Mouse (Mus musculus) CH12.LX (cell line): ENCODE results near the gene Atp13a3.

Experiments
- BHLHE40 ChIP-seq: IDR thresholded peaks from 2 replicates; pipeline ENCODE4 v1.6.1; 2011; ENCODE audit warnings: mild to moderate bottlenecking, low read depth, low read length, improper control_type of control experiment
- CTCF ChIP-seq, 2 experiments: IDR thresholded peaks in 1 of 2; conservative IDR thresholded peaks in 1 of 2; 2 replicates each; pipeline ENCODE4 v1.5.1; 2011 to 2012; ENCODE audit warnings: low read depth in 2 of 2, low read length in 2 of 2, improper control_type of control experiment in 1 of 2, inconsistent platforms in 1 of 2, mild to moderate bottlenecking in 1 of 2, moderate library complexity in 1 of 2
- EP300 ChIP-seq: IDR thresholded peaks from 2 replicates; pipeline ENCODE4 v1.6.1; 2011; ENCODE audit warnings: low read length, improper control_type of control experiment
- ETS1 ChIP-seq: conservative IDR thresholded peaks from 2 replicates; pipeline ENCODE4 v1.6.1; 2012; ENCODE audit warnings: low read depth, mild to moderate bottlenecking, inconsistent platforms, low read length, improper control_type of control experiment, moderate library complexity
- HCFC1 ChIP-seq: IDR thresholded peaks from 2 replicates; pipeline ENCODE4 v1.6.1; 2012; ENCODE audit warnings: low read depth, mild to moderate bottlenecking, inconsistent platforms, low read length, improper control_type of control experiment
- MAX ChIP-seq: IDR thresholded peaks from 2 replicates; pipeline ENCODE4 v1.6.1; 2011; ENCODE audit warnings: low read length, improper control_type of control experiment
- MXI1 ChIP-seq: IDR thresholded peaks from 2 replicates; pipeline ENCODE4 v1.6.1; 2011; ENCODE audit warnings: mild to moderate bottlenecking, low read depth, low read length, improper control_type of control experiment
- NRF1 ChIP-seq: IDR thresholded peaks from 2 replicates; pipeline ENCODE4 v1.6.1; 2014; ENCODE audit warnings: low read depth, mild to moderate bottlenecking, inconsistent platforms, low read length, improper control_type of control experiment, moderate library complexity
- PAX5 ChIP-seq: IDR thresholded peaks from 2 replicates; pipeline ENCODE4 v1.6.1; 2012; ENCODE audit warnings: low read length, inconsistent platforms, mixed read lengths
- POLR2A ChIP-seq: IDR thresholded peaks from 2 replicates; pipeline ENCODE4 v1.6.1; 2011; ENCODE audit warnings: low read depth, mild to moderate bottlenecking, improper control_type of control experiment, low read length
- SIN3A ChIP-seq: IDR thresholded peaks from 2 replicates; pipeline ENCODE4 v1.6.1; 2012; ENCODE audit warnings: low read length, improper control_type of control experiment, inconsistent platforms
- UBTF ChIP-seq: IDR thresholded peaks from 2 replicates; pipeline ENCODE4 v1.6.1; 2012; ENCODE audit warnings: low read depth, mild to moderate bottlenecking, inconsistent platforms, low read length, improper control_type of control experiment, moderate library complexity
- ZMIZ1 ChIP-seq: IDR thresholded peaks from 2 replicates; pipeline ENCODE4 v1.6.1; 2012; ENCODE audit warnings: low read depth, mild to moderate bottlenecking, inconsistent platforms, low read length, improper control_type of control experiment
- ZNF384 ChIP-seq: IDR thresholded peaks from 2 replicates; pipeline ENCODE4 v1.6.1; 2012; ENCODE audit warnings: low read depth, low read length, improper control_type of control experiment, inconsistent platforms

DNA sequence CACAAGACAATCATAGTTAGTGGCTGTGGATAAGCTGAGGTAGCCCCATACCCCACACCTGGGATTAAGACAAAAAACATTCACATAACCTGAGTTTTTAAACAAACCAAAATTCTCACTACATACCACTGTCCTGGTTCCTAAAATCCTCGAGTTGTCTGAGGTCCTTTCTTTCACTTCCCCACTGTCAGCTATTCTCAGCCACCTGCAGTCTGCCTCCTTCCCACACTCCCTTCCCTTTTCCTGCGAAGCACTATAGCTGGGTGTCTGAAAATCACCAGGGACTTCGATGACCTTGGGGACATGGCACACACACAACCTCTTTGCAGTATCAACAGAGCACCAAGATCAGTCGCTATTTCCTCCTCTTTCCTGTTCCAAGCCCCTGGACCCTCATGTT, 41.9 kb upstream of the Atp13a3 start:
- TF ChIP-seq ETS1 (no peak), CTCF (conservative IDR thresholded peaks at IDR 0.05 in 1 of 2, IDR thresholded peaks at IDR 0.05 in 1 of 2; ENCODE audit: low read depth in 2 of 2, low read length in 2 of 2) (no peak), PAX5 (no peak), HCFC1 (no peak), MXI1 (no peak), SIN3A (no peak), UBTF (no peak), NRF1 (no peak), MAX (no peak), BHLHE40 (no peak), POLR2A (no peak), EP300 (0 out of 2 replicates have a peak, but pooled peaks have one; percentile 7), ZNF384 (no peak), ZMIZ1 (no peak)
